Mouse (Mus musculus): Measurements from ENCODE around the gene Tbc1d13. TPM values are rescaled to one million over a fixed set of nuclear protein-coding genes. Genes with fewer than 3 reads are reported as not detected.

Tbc1d13 gene
- total and polyA plus RNA-seq, 3 experiments = 25.9 to 36.8 (median 32.1) TPM

DNA sequence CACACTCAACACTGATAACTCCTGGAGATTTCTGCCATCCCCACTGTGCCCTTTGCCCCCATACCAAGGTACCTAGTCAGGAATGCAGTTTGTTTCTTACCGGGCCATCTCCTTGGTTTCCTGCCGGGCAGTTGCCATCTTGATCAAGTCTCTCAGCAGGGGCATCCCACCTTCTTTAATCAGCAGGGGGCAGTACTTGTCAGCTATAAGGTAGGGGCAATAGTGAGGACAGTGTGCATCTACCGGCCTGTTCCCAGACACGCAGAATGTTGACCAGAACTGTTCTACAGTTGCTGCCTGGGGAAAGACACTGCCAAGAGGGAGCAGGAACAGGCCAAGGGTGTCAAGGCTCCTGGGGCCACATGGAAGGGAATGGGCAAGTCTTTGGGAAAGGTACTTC lies 33.3 kb upstream of the Tbc1d13 start:
- TF ChIP-seq ZC3H11A (IDR thresholded peaks at IDR 0.05; ENCODE audit: low read depth, low read length) (no peak), CHD2 (IDR thresholded peaks at IDR 0.05; ENCODE audit: low read length) (no peak), RAD21 (IDR thresholded peaks at IDR 0.05; ENCODE audit: low read depth, low read length) (peak; percentile 21), CTCF (conservative IDR thresholded peaks at IDR 0.05 in 1 of 2, IDR thresholded peaks at IDR 0.05 in 1 of 2; ENCODE audit: low read depth in 2 of 2, low read length in 2 of 2) (peak in 1 of 2 experiments; percentile 46; a peak in 2 of 4 replicates), NELFE (IDR thresholded peaks at IDR 0.05; ENCODE audit: low read depth, low read length) (no peak), ELF1 (IDR thresholded peaks at IDR 0.05; ENCODE audit: low read depth, low read length) (no peak), BHLHE40 (IDR thresholded peaks at IDR 0.05; ENCODE audit: low read depth, low read length) (no peak), SMC3 (IDR thresholded peaks at IDR 0.05; ENCODE audit: low read depth, low read length) (no peak), USF2 (conservative IDR thresholded peaks at IDR 0.05; ENCODE audit: low read depth, low read length) (no peak)
- Histone ChIP-seq H3K27me3 (replicated peaks) (no peaks in the 10 kb centered on the region), H3K4me3 (replicated peaks in 1 of 3; ENCODE audit: low read depth in 2 of 3, low read length in 2 of 3, poor library complexity in 1 of 3) (no peak overlapping the region), H3K9me3 (replicated peaks; ENCODE audit: low read length) (no peaks in the 10 kb centered on the region), H3K79me2 (replicated peaks; ENCODE audit: control insufficient read depth, extremely low read depth, insufficient read depth, poor library complexity, severe bottlenecking) (no peaks in the 10 kb centered on the region), H3K36me3 (replicated peaks in 1 of 2; ENCODE audit: control insufficient read depth in 1 of 2, insufficient read depth in 1 of 2, low read length in 1 of 2) (peaks cover 31 to 87% of the 10 kb centered on the region in 2 experiments), H3K27ac (ENCODE audit: insufficient read depth, low read depth) (no peak overlapping the region), H3K4me2 (ENCODE audit: insufficient read depth, low read depth, poor library complexity, severe bottlenecking) (no peak overlapping the region), H3K9ac (ENCODE audit: insufficient read depth, low read depth) (no peak overlapping the region), H3K4me1 (ENCODE audit: control insufficient read depth in 1 of 2, insufficient read depth in 2 of 2) (peaks cover 9 to 30% of the 10 kb centered on the region in 2 experiments)
- in situ Hi-C loops (cut with MboI; ENCODE audit: low pct_ligation_motif_present, low pct_unique_long_range_greater_than_20kb, low sequenced_read_pairs) (no loop called here), dilution Hi-C loops (cut with MboI; ENCODE audit: extremely low pct_ligation_motif_present, extremely low pct_unique_long_range_greater_than_20kb, low sequenced_read_pairs) (no loop called here)
- DNase-seq (ENCODE audit: extremely low read depth) = no peak

DNA sequence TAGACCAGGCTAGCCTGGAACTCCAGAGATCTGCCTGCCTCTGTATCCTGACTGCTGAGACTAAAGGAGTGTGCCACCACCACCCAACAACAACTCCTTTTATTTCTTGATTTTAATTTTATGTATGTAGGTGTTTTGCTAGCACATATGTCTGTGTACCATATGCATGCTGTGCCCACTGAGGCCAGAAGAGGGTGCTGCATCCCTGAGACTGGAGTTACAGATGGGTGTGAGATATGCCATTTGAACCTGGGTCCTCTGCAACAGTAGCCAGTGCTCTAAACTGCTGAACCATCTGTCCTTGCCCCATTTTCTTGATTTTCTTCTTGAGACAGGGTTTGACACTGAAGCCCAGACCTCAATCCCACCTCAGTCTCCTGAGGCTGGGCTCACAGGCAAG lies 27.2 kb upstream of the Tbc1d13 start:
- TF ChIP-seq IRF4 (IDR thresholded peaks at IDR 0.05; ENCODE audit: low read depth, low read length) = no peak
- no peak for TF ChIP-seq TBP (conservative IDR thresholded peaks at IDR 0.05; ENCODE audit: low read depth, low read length)
- no peak for TF ChIP-seq USF2 (conservative IDR thresholded peaks at IDR 0.05; ENCODE audit: low read depth, low read length)
- peak; percentile 85 for TF ChIP-seq SMC3 (IDR thresholded peaks at IDR 0.05; ENCODE audit: low read depth, low read length)
- TF ChIP-seq MXI1 (IDR thresholded peaks at IDR 0.05; ENCODE audit: low read depth, low read length) = no peak
- TF ChIP-seq CTCF (conservative IDR thresholded peaks at IDR 0.05 in 1 of 2, IDR thresholded peaks at IDR 0.05 in 1 of 2; ENCODE audit: low read depth in 2 of 2, low read length in 2 of 2) = peak; percentile 68 to 93; a peak in 3 of 4 replicates
- TF ChIP-seq E2F4 (IDR thresholded peaks at IDR 0.05; ENCODE audit: insufficient replicate concordance, low read depth, low read length) = no peak
- no peak for TF ChIP-seq PAX5 (IDR thresholded peaks at IDR 0.05; ENCODE audit: low read length)
- TF ChIP-seq ZC3H11A (IDR thresholded peaks at IDR 0.05; ENCODE audit: low read depth, low read length) = peak; percentile 21; the same call in 1 of the 2 replicates
- no peak for TF ChIP-seq HCFC1 (IDR thresholded peaks at IDR 0.05; ENCODE audit: low read depth, low read length)
- TF ChIP-seq NRF1 (IDR thresholded peaks at IDR 0.05; ENCODE audit: low read depth, low read length) = no peak
- TF ChIP-seq NELFE (IDR thresholded peaks at IDR 0.05; ENCODE audit: low read depth, low read length) = peak; percentile 30; the same call in 1 of the 2 replicates
- no peak for TF ChIP-seq GABPA (IDR thresholded peaks at IDR 0.05; ENCODE audit: insufficient replicate concordance, low read depth, low read length)
- no peak for TF ChIP-seq MAX (IDR thresholded peaks at IDR 0.05; ENCODE audit: low read length)
- TF ChIP-seq MYC (IDR thresholded peaks at IDR 0.05; ENCODE audit: low read depth, low read length) = no peak
- TF ChIP-seq MAFK (IDR thresholded peaks at IDR 0.05; ENCODE audit: insufficient replicate concordance, low read length) = no peak
- TF ChIP-seq UBTF (IDR thresholded peaks at IDR 0.05; ENCODE audit: low read depth, low read length) = no peak
- peak; percentile 91 for TF ChIP-seq RAD21 (IDR thresholded peaks at IDR 0.05; ENCODE audit: low read depth, low read length)
- TF ChIP-seq CHD1 (IDR thresholded peaks at IDR 0.05; ENCODE audit: low read depth, low read length) = no peak
- peak; percentile 61 for DNase-seq (ENCODE audit: extremely low read depth)
- dilution Hi-C loops (cut with MboI; ENCODE audit: extremely low pct_ligation_motif_present, extremely low pct_unique_long_range_greater_than_20kb, low sequenced_read_pairs) = no loop called here

More for the DNA sequence above, 27.2 kb upstream of the Tbc1d13 start:
- Histone ChIP-seq H3K27me3 (replicated peaks) (no peaks in the 10 kb centered on the region), H3K79me2 (replicated peaks; ENCODE audit: control insufficient read depth, extremely low read depth, insufficient read depth, poor library complexity, severe bottlenecking) (no peaks in the 10 kb centered on the region), H3K9me3 (replicated peaks; ENCODE audit: low read length) (no peaks in the 10 kb centered on the region), H3K4me1 (ENCODE audit: control insufficient read depth in 1 of 2, insufficient read depth in 2 of 2) (no peaks in the 10 kb centered on the region), H3K27ac (ENCODE audit: insufficient read depth, low read depth) (no peak overlapping the region), H3K4me2 (ENCODE audit: insufficient read depth, low read depth, poor library complexity, severe bottlenecking) (no peak overlapping the region), H3K9ac (ENCODE audit: insufficient read depth, low read depth) (no peak overlapping the region), H3K4me3 (replicated peaks in 1 of 3; ENCODE audit: low read depth in 2 of 3, low read length in 2 of 3, poor library complexity in 1 of 3) (no peak overlapping the region), H3K36me3 (replicated peaks in 1 of 2; ENCODE audit: control insufficient read depth in 1 of 2, insufficient read depth in 1 of 2, low read length in 1 of 2) (peaks cover 58 to 89% of the 10 kb centered on the region in 2 experiments)
- in situ Hi-C loops (cut with MboI; ENCODE audit: low pct_ligation_motif_present, low pct_unique_long_range_greater_than_20kb, low sequenced_read_pairs) = no loop called here
